Mouse (Mus musculus) heart, embryonic 16.5 days (tissue): ENCODE measurements at regions not wholly inside any gene's neighbourhood (a gene's known extent, or its start where the extent isn't known, plus 50 kb on each side); places are given as distances from the start of the nearest gene placed in this dataset.

Experiments used
- ATAC-seq: fragments of 200-750 bp; cut with Nextera tagmentation; replicated peaks from 2 replicates; pipeline ENCODE4 v1.8.0; 2017; ENCODE audit warnings: moderate number of reproducible peaks; ENCODE audit not compliant: insufficient read depth, low FRiP score; ENCODE audit errors: extremely low read depth
- H3K27ac ChIP-seq: fragments of 300-500 bp; sonication (generic); 2 replicates; pipeline ENCODE4 v1.5.1; 2014; ENCODE audit warnings: mild to moderate bottlenecking, low read length, control low read depth, moderate library complexity
- H3K27me3 ChIP-seq: fragments of 300-500 bp; sonication (generic); 2 replicates; pipeline ENCODE4 v1.6.1; 2014; ENCODE audit warnings: low read length, mixed read lengths; ENCODE audit not compliant: control insufficient read depth, insufficient read depth
- H3K36me3 ChIP-seq: fragments of 300-500 bp; sonication (generic); 2 replicates; pipeline ENCODE4 v1.6.1; 2014; ENCODE audit not compliant: control insufficient read depth, insufficient read depth
- H3K4me1 ChIP-seq: fragments of 300-500 bp; sonication (generic); 2 replicates; pipeline ENCODE4 v1.6.1; 2014; ENCODE audit warnings: low read length, mixed read lengths; ENCODE audit not compliant: control insufficient read depth, insufficient read depth
- H3K4me2 ChIP-seq: fragments of 300-500 bp; sonication (generic); 2 replicates; pipeline ENCODE4 v1.6.1; 2014; ENCODE audit warnings: low read depth, mild to moderate bottlenecking, control low read depth, low read length
- H3K4me3 ChIP-seq: fragments of 300-500 bp; sonication (generic); 2 replicates; pipeline ENCODE4 v1.5.1; 2014; ENCODE audit warnings: mild to moderate bottlenecking, control low read depth, low read length
- H3K9ac ChIP-seq: fragments of 300-500 bp; sonication (generic); 2 replicates; pipeline ENCODE4 v1.6.1; 2014; ENCODE audit warnings: low read length, control low read depth
- H3K9me3 ChIP-seq: fragments of 300-500 bp; sonication (generic); replicated peaks from 2 replicates; pipeline ENCODE4 v1.6.1; 2016; ENCODE audit warnings: low read length; ENCODE audit not compliant: control insufficient read depth
- WGBS: fragments of 180-500 bp; shearing (Covaris S2); extraction: QIAGEN DNeasy Blood & Tissue Kit; methylation state at CpG from one replicate; pipeline ENCODE4 v1.1.7; 2014; 5-methylcytosine and 5-hydroxymethylcytosine counted together

GRCm38 (mm10) chr15:7037475-7037874, 52.9 kb upstream of the Lifr start:
- H3K27ac ChIP-seq: no peak overlapping the region
- H3K9me3 ChIP-seq: no peaks in the 10 kb centered on the region
- 49% methylated on average over 8 of the region's 8 CpGs for WGBS
- no peak overlapping the region for H3K4me2 ChIP-seq
- no peaks in the 10 kb centered on the region for H3K27me3 ChIP-seq
- no peak overlapping the region for H3K4me3 ChIP-seq
- H3K9ac ChIP-seq: no peak overlapping the region
- no peak for ATAC-seq
- no peaks in the 10 kb centered on the region for H3K4me1 ChIP-seq
- no peaks in the 10 kb centered on the region for H3K36me3 ChIP-seq

DNA sequence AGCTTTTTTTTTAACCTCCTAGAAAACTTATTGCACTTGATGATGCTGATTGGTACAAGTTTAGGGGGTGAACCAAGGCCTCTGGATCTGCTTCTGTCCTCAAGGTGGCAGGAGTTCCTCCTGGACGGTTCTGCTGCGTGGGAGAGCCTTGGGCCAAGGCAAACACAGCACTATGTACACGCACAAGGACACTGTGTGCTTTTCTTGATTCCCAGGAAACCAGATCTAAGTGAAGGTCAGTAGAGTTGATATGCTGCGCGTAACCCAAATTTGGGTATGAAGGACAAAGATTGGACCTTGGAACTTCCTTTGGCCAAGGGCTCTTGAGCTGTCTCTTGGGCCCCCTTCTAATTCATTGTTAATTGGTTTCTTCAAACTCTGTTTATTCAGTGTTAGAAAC, 51.3 kb upstream of the Lifr start:
- no peak overlapping the region for H3K4me3 ChIP-seq
- no peaks in the 10 kb centered on the region for H3K27me3 ChIP-seq
- no peaks in the 10 kb centered on the region for H3K4me1 ChIP-seq
- H3K27ac ChIP-seq: no peak overlapping the region
- no peak for ATAC-seq
- H3K9ac ChIP-seq: no peak overlapping the region
- no peaks in the 10 kb centered on the region for H3K36me3 ChIP-seq
- H3K9me3 ChIP-seq: no peaks in the 10 kb centered on the region
- whole genome bisulfite sequencing: 78% methylated on average over 5 of the region's 5 CpGs
- H3K4me2 ChIP-seq: no peak overlapping the region

DNA sequence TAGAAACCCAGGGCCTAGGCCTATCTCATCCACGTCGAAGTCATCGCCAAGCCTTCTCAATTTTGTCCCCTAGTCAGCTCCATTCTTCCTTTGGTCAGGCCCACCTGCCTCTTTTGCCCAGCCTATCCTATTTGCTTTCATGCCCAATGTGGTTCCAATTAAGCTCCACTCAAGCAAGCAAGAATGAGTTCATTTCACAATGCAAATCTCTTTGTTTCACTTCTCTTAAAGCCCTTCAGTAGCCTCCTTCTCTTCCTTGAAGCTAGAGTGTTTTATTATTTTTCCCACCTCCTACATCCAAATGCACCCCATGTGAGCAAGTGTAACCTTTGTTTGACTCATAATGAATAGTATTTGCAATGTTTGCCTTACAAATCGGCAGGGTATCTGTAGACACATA, 50.6 kb upstream of the Lifr start:
- WGBS: 90% methylated on average over 4 of the region's 4 CpGs
- Histone ChIP-seq H3K9me3 (no peaks in the 10 kb centered on the region), H3K9ac (no peak overlapping the region), H3K4me3 (no peak overlapping the region), H3K4me1 (no peaks in the 10 kb centered on the region), H3K36me3 (no peaks in the 10 kb centered on the region), H3K27ac (no peak overlapping the region), H3K4me2 (no peak overlapping the region), H3K27me3 (no peaks in the 10 kb centered on the region)
- no peak for ATAC-seq
